Mouse (Mus musculus) T-cell, adult 66 days (primary cell): ENCODE results near the gene Foxb2. TPM values are rescaled to one million over a fixed set of nuclear protein-coding genes. Genes with fewer than 3 reads are reported as not detected.

Source experiments
- total RNA-seq, 2 experiments: library from RNA; stranded (reverse); gene quantifications; 3 replicates in 1 of 2; 4 replicates in 1 of 2; pipeline ENCODE4 v1.2.4; 2023

Gene Foxb2
- total RNA-seq, result not detected

GRCm38 (mm10) chr19:16873221-16873861, at the start of gene Foxb2:
Foxb2 (minus strand) TSS chr19:16873805.

Other genes starting within 250 kb of the Foxb2 start
- gene Vps13a, start 92.9 kb downstream of the Foxb2 start, total RNA-seq, result 100 to 1,000 TPM; 113 to 116 TPM
- gene Prune2, start 82.3 kb upstream of the Foxb2 start, total RNA-seq, result under 1 TPM; 0.17 to 0.21 TPM